11 mouse cellular contexts compared by ENCODE assay signal in genomic region chr4:133174361-133174760, GRCm38 (mm10). TPM values are rescaled to one million over a fixed set of nuclear protein-coding genes. Genes with fewer than 3 reads are reported as not detected.
A peak's percentile ranks its signal among the peaks of the same experiment; 100 is the strongest.
DNase-seq lines count a peak whose midpoint lies in the region; ATAC-seq and TF ChIP-seq lines count a peak whose summit lies in the region.
"Had no signal": no experiment of that assay in that cellular context is flagged by ENCODE, and none has a peak within 500 bp of the region (broad histone marks: within the 10 kb centered on the region; RNA-seq: fewer than 3 reads in every experiment).

No protein-coding gene starts in this region.

- H3K27me3 ChIP-seq in midbrain, embryonic 11.5 days (ENCODE audit: control insufficient read depth, insufficient read depth, low read length): no peaks in the 10 kb centered on the region
- H3K27me3 ChIP-seq in midbrain, embryonic 13.5 days: no peaks in the 10 kb centered on the region
- no peaks in the 10 kb centered on the region for H3K27me3 ChIP-seq in liver, embryonic 13.5 days
- H3K27me3 ChIP-seq in forebrain, postnatal 0 days (ENCODE audit: insufficient read depth, low read length): no peaks in the 10 kb centered on the region
- H3K27me3 ChIP-seq in midbrain, embryonic 16.5 days (ENCODE audit: control insufficient read depth, insufficient read depth, low read depth, low read length): no peaks in the 10 kb centered on the region

- H3K4me1 ChIP-seq in midbrain, embryonic 11.5 days (ENCODE audit: control insufficient read depth, insufficient read depth, low read length): peaks cover 10% of the 10 kb centered on the region
- H3K4me1 ChIP-seq in midbrain, embryonic 13.5 days (replicated peaks): peaks cover 28% of the 10 kb centered on the region
- peaks cover 86% of the 10 kb centered on the region for H3K4me1 ChIP-seq in liver, embryonic 13.5 days (replicated peaks)
- H3K4me1 ChIP-seq in forebrain, postnatal 0 days (ENCODE audit: insufficient read depth): peaks cover 12% of the 10 kb centered on the region
- H3K4me1 ChIP-seq in midbrain, embryonic 16.5 days (ENCODE audit: control insufficient read depth, insufficient read depth, low read length): peaks cover 20% of the 10 kb centered on the region

- no peaks in the 10 kb centered on the region for H3K9me3 ChIP-seq in midbrain, embryonic 11.5 days (ENCODE audit: control insufficient read depth, low read length)
- H3K9me3 ChIP-seq in midbrain, embryonic 13.5 days: no peaks in the 10 kb centered on the region
- no peaks in the 10 kb centered on the region for H3K9me3 ChIP-seq in liver, embryonic 13.5 days (replicated peaks)
- no peaks in the 10 kb centered on the region for H3K9me3 ChIP-seq in forebrain, postnatal 0 days (ENCODE audit: low read length)
- H3K9me3 ChIP-seq in midbrain, embryonic 16.5 days (replicated peaks; ENCODE audit: control insufficient read depth, low read length, poor library complexity, severe bottlenecking): no peaks in the 10 kb centered on the region
- H3K9me3 ChIP-seq: midbrain, embryonic 10.5 days had no signal

- no peak overlapping the region for H3K4me2 ChIP-seq in midbrain, embryonic 11.5 days
- no peak overlapping the region for H3K4me2 ChIP-seq in midbrain, embryonic 13.5 days (replicated peaks)
- H3K4me2 ChIP-seq in liver, embryonic 13.5 days: peak overlapping the region; percentile 28; the same call in 1 of the 2 replicates
- H3K4me2 ChIP-seq in forebrain, postnatal 0 days (ENCODE audit: low read depth): no peak overlapping the region
- H3K4me2 ChIP-seq in midbrain, embryonic 16.5 days (ENCODE audit: low read length): no peak overlapping the region

- no peak for TF ChIP-seq CTCF in forebrain, postnatal 0 days (IDR thresholded peaks at IDR 0.05; ENCODE audit: low read depth)

- H3K9ac ChIP-seq in midbrain, embryonic 11.5 days (ENCODE audit: low read length): no peak overlapping the region
- H3K9ac ChIP-seq in midbrain, embryonic 13.5 days (replicated peaks): no peak overlapping the region
- H3K9ac ChIP-seq in liver, embryonic 13.5 days: no peak overlapping the region
- no peak overlapping the region for H3K9ac ChIP-seq in forebrain, postnatal 0 days
- H3K9ac ChIP-seq in midbrain, embryonic 16.5 days (ENCODE audit: low read depth, low read length): no peak overlapping the region

- H3K27ac ChIP-seq in midbrain, embryonic 11.5 days (ENCODE audit: low read depth, low read length): no peak overlapping the region
- no peak overlapping the region for H3K27ac ChIP-seq in midbrain, embryonic 13.5 days
- peak overlapping the region; percentile 56 for H3K27ac ChIP-seq in liver, embryonic 13.5 days
- H3K27ac ChIP-seq in forebrain, postnatal 0 days (ENCODE audit: low read depth, low read length): no peak overlapping the region
- H3K27ac ChIP-seq in midbrain, embryonic 16.5 days (ENCODE audit: low read length): no peak overlapping the region
- H3K27ac ChIP-seq: midbrain, embryonic 10.5 days had no signal

- no peaks in the 10 kb centered on the region for H3K36me3 ChIP-seq in midbrain, embryonic 11.5 days (ENCODE audit: control insufficient read depth, insufficient read depth, low read length)
- H3K36me3 ChIP-seq in midbrain, embryonic 13.5 days: peaks cover 5% of the 10 kb centered on the region; the same call in 1 of the 2 replicates
- H3K36me3 ChIP-seq in liver, embryonic 13.5 days: peaks cover 33% of the 10 kb centered on the region
- H3K36me3 ChIP-seq in forebrain, postnatal 0 days (ENCODE audit: insufficient read depth): peaks cover 11% of the 10 kb centered on the region
- H3K36me3 ChIP-seq in midbrain, embryonic 16.5 days (ENCODE audit: control insufficient read depth, insufficient read depth, low read length): no peaks in the 10 kb centered on the region

- no peak overlapping the region for H3K4me3 ChIP-seq in midbrain, embryonic 11.5 days (ENCODE audit: low read depth, low read length)
- no peak overlapping the region for H3K4me3 ChIP-seq in midbrain, embryonic 13.5 days (replicated peaks)
- H3K4me3 ChIP-seq in liver, embryonic 13.5 days (replicated peaks): no peak overlapping the region
- H3K4me3 ChIP-seq in forebrain, postnatal 0 days (ENCODE audit: low read depth, low read length): no peak overlapping the region
- H3K4me3 ChIP-seq in midbrain, embryonic 16.5 days (ENCODE audit: low read depth, low read length): no peak overlapping the region
- H3K4me3 ChIP-seq: midbrain, embryonic 10.5 days had no signal

- no peak for ATAC-seq in midbrain, embryonic 11.5 days (ENCODE audit: low FRiP score)
- no peak for ATAC-seq in midbrain, embryonic 13.5 days
- 0 out of 2 replicates have a peak, but pooled peaks have one; percentile 10 for ATAC-seq in granulocyte monocyte progenitor cell, adult 5-6 weeks (replicated peaks; ENCODE audit: poor library complexity, severe bottlenecking)
- no peak for ATAC-seq in liver, embryonic 13.5 days (ENCODE audit: low read depth)
- ATAC-seq in forebrain, postnatal 0 days: no peak
- no peak for ATAC-seq in midbrain, embryonic 16.5 days

- peak; percentile 68 for DNase-seq in midbrain, embryonic 11.5 days (ENCODE audit: low spot score, missing footprints)
- no peak for DNase-seq in liver, embryonic 13.5 days
- DNase-seq in thymus, postnatal 0 days (ENCODE audit: low spot score): peak; percentile 78
- DNase-seq in forebrain, postnatal 0 days: no peak
- no peak for DNase-seq in spleen, postnatal 4 days (ENCODE audit: low spot score in 2 of 2)
- DNase-seq: adrenal gland, postnatal 25 days had no signal

- WGBS in midbrain, embryonic 11.5 days: 75% methylated on average over 4 of the region's 4 CpGs
- 85% methylated on average over 4 of the region's 4 CpGs for WGBS in midbrain, embryonic 13.5 days
- WGBS in liver, embryonic 13.5 days (ENCODE audit: insufficient replicate concordance): 26% methylated on average over 4 of the region's 4 CpGs
- WGBS in forebrain, postnatal 0 days: 86% methylated on average over 4 of the region's 4 CpGs
- WGBS in midbrain, embryonic 16.5 days: 86% methylated on average over 4 of the region's 4 CpGs

RNA-seq across cellular contexts. Expression of gene Cd164l2, which starts 37.6 kb away (rescaled TPM):
- 0.23 and 0.47 TPM in 2 replicates for polyA plus RNA-seq in midbrain, embryonic 11.5 days (2014; fragmentation: Nextera tagmentation; extraction: Ambion mirVana)
- 0.67 and 1.3 TPM in 2 replicates for polyA plus RNA-seq in midbrain, embryonic 13.5 days (2015; fragmentation: Nextera tagmentation; extraction: Ambion mirVana)
- not detected in 2 replicates for total RNA-seq in granulocyte monocyte progenitor cell, adult 5-6 weeks (2014; fragmentation: Nextera tagmentation)
- not detected in 2 replicates for total RNA-seq in granulocyte monocyte progenitor cell, adult 5-6 weeks (2017)
- 0.20 TPM in 1 of 2 replicates, not detected in the other for polyA plus RNA-seq in liver, embryonic 13.5 days (2015; fragmentation: Nextera tagmentation; extraction: Ambion mirVana)
- polyA plus RNA-seq in thymus, postnatal 0 days (2015; fragmentation: Nextera tagmentation; extraction: Ambion mirVana): 0.86 and 1.1 TPM in 2 replicates
- total RNA-seq in forebrain, postnatal 0 days (2014; rRNA removed): 2.8 and 4.6 TPM in 2 replicates
- polyA plus RNA-seq in forebrain, postnatal 0 days (2015; fragmentation: Nextera tagmentation; extraction: Ambion mirVana): 4.2 and 6.1 TPM in 2 replicates
- 3.8 and 4.1 TPM in 2 replicates for polyA plus RNA-seq in midbrain, embryonic 16.5 days (2015; fragmentation: Nextera tagmentation; extraction: Ambion mirVana)

RNA-seq across cellular contexts. Expression of gene Gpr3, which starts 38.0 kb away (rescaled TPM):
- 0.10 and 0.55 TPM in 2 replicates for polyA plus RNA-seq in midbrain, embryonic 11.5 days (2014; fragmentation: Nextera tagmentation; extraction: Ambion mirVana)
- polyA plus RNA-seq in midbrain, embryonic 13.5 days (2015; fragmentation: Nextera tagmentation; extraction: Ambion mirVana): 0.22 and 0.67 TPM in 2 replicates
- total RNA-seq in granulocyte monocyte progenitor cell, adult 5-6 weeks (2014; fragmentation: Nextera tagmentation): not detected in 2 replicates
- total RNA-seq in granulocyte monocyte progenitor cell, adult 5-6 weeks (2017): 0.36 TPM in 1 of 2 replicates, not detected in the other
- polyA plus RNA-seq in liver, embryonic 13.5 days (2015; fragmentation: Nextera tagmentation; extraction: Ambion mirVana): not detected in 2 replicates
- not detected in 2 replicates for polyA plus RNA-seq in thymus, postnatal 0 days (2015; fragmentation: Nextera tagmentation; extraction: Ambion mirVana)
- 1.1 and 2.2 TPM in 2 replicates for total RNA-seq in forebrain, postnatal 0 days (2014; rRNA removed)
- polyA plus RNA-seq in forebrain, postnatal 0 days (2015; fragmentation: Nextera tagmentation; extraction: Ambion mirVana): 2.6 and 2.7 TPM in 2 replicates
- polyA plus RNA-seq in midbrain, embryonic 16.5 days (2015; fragmentation: Nextera tagmentation; extraction: Ambion mirVana): 1.5 and 2.0 TPM in 2 replicates
- total RNA-seq: adrenal gland, postnatal 25 days; gastrocnemius, postnatal 4 days had no signal

RNA-seq across cellular contexts. Expression of gene Wasf2, which starts 44.1 kb away (rescaled TPM):
- 38.3 and 40.1 TPM in 2 replicates for polyA plus RNA-seq in midbrain, embryonic 11.5 days (2014; fragmentation: Nextera tagmentation; extraction: Ambion mirVana)
- 28.8 and 34.2 TPM in 2 replicates for polyA plus RNA-seq in midbrain, embryonic 13.5 days (2015; fragmentation: Nextera tagmentation; extraction: Ambion mirVana)
- total RNA-seq in granulocyte monocyte progenitor cell, adult 5-6 weeks (2014; fragmentation: Nextera tagmentation): 109 and 147 TPM in 2 replicates
- total RNA-seq in granulocyte monocyte progenitor cell, adult 5-6 weeks (2017): 34.1 and 37.3 TPM in 2 replicates
- 52.3 and 54.0 TPM in 2 replicates for polyA plus RNA-seq in liver, embryonic 13.5 days (2015; fragmentation: Nextera tagmentation; extraction: Ambion mirVana)
- polyA plus RNA-seq in thymus, postnatal 0 days (2015; fragmentation: Nextera tagmentation; extraction: Ambion mirVana): 140 and 190 TPM in 2 replicates
- total RNA-seq in forebrain, postnatal 0 days (2014; rRNA removed): 8.1 and 11.3 TPM in 2 replicates
- 15.7 and 24.1 TPM in 2 replicates for polyA plus RNA-seq in forebrain, postnatal 0 days (2015; fragmentation: Nextera tagmentation; extraction: Ambion mirVana)
- polyA plus RNA-seq in midbrain, embryonic 16.5 days (2015; fragmentation: Nextera tagmentation; extraction: Ambion mirVana): 20.1 and 27.1 TPM in 2 replicates

Comparison
In these comparisons a context has a peak if more than half of its experiments do, and no peak if none do; other contexts are left out.
1. DNase-seq: peak in midbrain, embryonic 11.5 days (single experiment) and thymus, postnatal 0 days (single experiment); none in liver, embryonic 13.5 days (single experiment), forebrain, postnatal 0 days (single experiment) and spleen, postnatal 4 days (0 of 2).